9 mouse cellular contexts compared by ENCODE assay signal in the genomic region with DNA sequence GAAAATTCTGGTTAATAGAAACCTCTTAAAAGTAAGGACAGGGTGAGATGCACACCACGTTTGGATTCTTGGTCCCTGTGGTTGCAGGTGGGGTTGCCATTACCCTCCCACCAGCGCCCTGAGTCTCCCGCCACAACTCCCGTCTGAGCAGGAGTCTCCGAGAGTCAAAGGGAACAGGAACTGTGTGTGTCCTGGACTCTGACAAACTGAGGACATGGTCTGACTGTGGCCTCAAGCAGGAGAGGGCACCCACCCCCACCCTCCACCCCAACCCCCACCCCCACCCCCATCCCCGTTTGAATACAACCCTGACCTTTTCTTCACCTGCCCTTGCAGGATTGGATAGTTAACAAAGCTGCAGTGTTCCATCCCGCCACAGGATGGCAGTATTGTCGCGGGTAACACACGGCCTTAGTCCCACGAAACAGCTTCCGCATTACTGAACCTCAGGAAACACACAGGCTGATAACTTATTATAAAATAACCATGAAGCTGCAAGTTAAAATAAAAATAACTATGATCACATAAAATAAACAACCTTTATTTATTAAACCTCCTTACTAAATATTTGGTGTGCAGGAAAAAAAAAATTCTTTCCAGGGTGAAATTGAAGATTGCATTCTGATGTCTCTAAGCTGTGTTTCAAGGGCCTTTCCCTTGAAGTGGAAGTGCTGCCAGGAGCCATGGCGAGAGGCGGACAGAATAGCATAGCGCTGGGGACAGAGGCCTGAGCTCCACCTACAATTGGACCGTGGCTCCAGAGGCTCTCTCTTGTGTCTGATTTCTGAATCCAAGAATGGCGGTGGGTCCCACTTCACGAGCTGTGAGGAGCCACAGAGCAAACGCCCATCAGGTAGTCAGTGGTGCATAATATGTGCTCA.
DNase-seq lines count a peak whose midpoint lies in the region; ATAC-seq lines count a peak whose summit lies in the region.
"Had no signal": no experiment of that assay in that cellular context is flagged by ENCODE, and none has a peak within 500 bp of the region (broad histone marks: within the 10 kb centered on the region; RNA-seq: fewer than 3 reads in every experiment).

No protein-coding gene starts in this region.

- H3K4me1 ChIP-seq in embryonic facial prominence, embryonic 14.5 days (ENCODE audit: control insufficient read depth, insufficient read depth, low read length): no peaks in the 10 kb centered on the region
- H3K4me1 ChIP-seq in heart, embryonic 11.5 days (ENCODE audit: control insufficient read depth, insufficient read depth, low read length): 0 out of 2 replicates have a peak, but pooled peaks cover 3% of the 10 kb centered on the region
- H3K4me1 ChIP-seq in kidney, embryonic 16.5 days (ENCODE audit: insufficient read depth, low read length): peaks cover 21% of the 10 kb centered on the region
- H3K4me1 ChIP-seq in liver, embryonic 13.5 days (replicated peaks): peaks cover 54% of the 10 kb centered on the region
- 0 out of 2 replicates have a peak, but pooled peaks cover 3% of the 10 kb centered on the region for H3K4me1 ChIP-seq in stomach, embryonic 14.5 days (ENCODE audit: control insufficient read depth, insufficient read depth, low read length)
- H3K4me1 ChIP-seq: embryonic facial prominence, embryonic 15.5 days had no signal

- H3K4me3 ChIP-seq in embryonic facial prominence, embryonic 14.5 days (ENCODE audit: low read depth, low read length): no peak overlapping the region
- no peak overlapping the region for H3K4me3 ChIP-seq in heart, embryonic 11.5 days (ENCODE audit: low read depth, low read length)
- no peak overlapping the region for H3K4me3 ChIP-seq in kidney, embryonic 16.5 days (ENCODE audit: low read length)
- H3K4me3 ChIP-seq in liver, embryonic 13.5 days (replicated peaks): no peak overlapping the region
- H3K4me3 ChIP-seq in stomach, embryonic 14.5 days (ENCODE audit: low read depth, low read length): no peak overlapping the region
- H3K4me3 ChIP-seq: embryonic facial prominence, embryonic 15.5 days had no signal

- no peak overlapping the region for H3K9ac ChIP-seq in embryonic facial prominence, embryonic 14.5 days (ENCODE audit: low read depth, low read length)
- H3K9ac ChIP-seq in heart, embryonic 11.5 days (ENCODE audit: low read depth, low read length): no peak overlapping the region
- 0 out of 2 replicates have a peak overlapping the region, but pooled peaks have one; percentile 38 for H3K9ac ChIP-seq in kidney, embryonic 16.5 days (replicated peaks; ENCODE audit: low read length)
- peak overlapping the region; percentile 49 for H3K9ac ChIP-seq in liver, embryonic 13.5 days
- H3K9ac ChIP-seq in stomach, embryonic 14.5 days (replicated peaks; ENCODE audit: low read depth, low read length): no peak overlapping the region
- H3K9ac ChIP-seq: embryonic facial prominence, embryonic 15.5 days had no signal

- WGBS in embryonic facial prominence, embryonic 14.5 days: 23% methylated on average over 19 of the region's 19 CpGs
- 22% methylated on average over 19 of the region's 19 CpGs for WGBS in heart, embryonic 11.5 days (ENCODE audit: insufficient replicate concordance)
- 22% methylated on average over 19 of the region's 19 CpGs for WGBS in kidney, embryonic 16.5 days
- WGBS in liver, embryonic 13.5 days (ENCODE audit: insufficient replicate concordance): 23% methylated on average over 19 of the region's 19 CpGs
- 20% methylated on average over 19 of the region's 19 CpGs for WGBS in stomach, embryonic 14.5 days

- no peaks in the 10 kb centered on the region for H3K27me3 ChIP-seq in embryonic facial prominence, embryonic 14.5 days (replicated peaks; ENCODE audit: control insufficient read depth, insufficient read depth, low read length)
- no peaks in the 10 kb centered on the region for H3K27me3 ChIP-seq in heart, embryonic 11.5 days (ENCODE audit: control insufficient read depth, insufficient read depth, low read length)
- no peaks in the 10 kb centered on the region for H3K27me3 ChIP-seq in kidney, embryonic 16.5 days (ENCODE audit: insufficient read depth, low read length)
- peaks cover 13% of the 10 kb centered on the region for H3K27me3 ChIP-seq in liver, embryonic 13.5 days
- H3K27me3 ChIP-seq in stomach, embryonic 14.5 days (ENCODE audit: control insufficient read depth, insufficient read depth, low read length): no peaks in the 10 kb centered on the region
- H3K27me3 ChIP-seq: embryonic facial prominence, embryonic 15.5 days had no signal

- ATAC-seq in embryonic facial prominence, embryonic 14.5 days (ENCODE audit: low read depth): peak; percentile 71
- ATAC-seq in heart, embryonic 11.5 days (replicated peaks; ENCODE audit: insufficient number of reproducible peaks, low FRiP score, low TSS enrichment): peak; percentile 68; the same call in 1 of the 2 replicates
- ATAC-seq in kidney, embryonic 16.5 days (ENCODE audit: low FRiP score, low TSS enrichment): peak; percentile 57; the same call in 1 of the 2 replicates
- ATAC-seq in liver, embryonic 13.5 days (ENCODE audit: low read depth): peak; percentile 52
- 0 out of 2 replicates have a peak, but pooled peaks have one; percentile 47 for ATAC-seq in stomach, embryonic 14.5 days (ENCODE audit: insufficient number of reproducible peaks, insufficient read depth, low FRiP score, low read depth)

- peak; percentile 85 to 86 for DNase-seq in B cell, adult 2 months
- DNase-seq in adrenal gland, postnatal 14 days: peak; percentile 77
- DNase-seq in embryonic facial prominence, embryonic 14.5 days (ENCODE audit: low spot score): peak; percentile 68
- peak; percentile 58 for DNase-seq in liver, embryonic 13.5 days
- DNase-seq in naive thymus-derived CD4-positive, alpha-beta T cell, adult 2 months (ENCODE audit: low read depth): peak; percentile 81

- H3K4me2 ChIP-seq in embryonic facial prominence, embryonic 14.5 days (ENCODE audit: low read depth, low read length): no peak overlapping the region
- no peak overlapping the region for H3K4me2 ChIP-seq in heart, embryonic 11.5 days
- H3K4me2 ChIP-seq in kidney, embryonic 16.5 days (replicated peaks; ENCODE audit: low read depth, low read length): no peak overlapping the region
- peak overlapping the region; percentile 10; the same call in 1 of the 2 replicates for H3K4me2 ChIP-seq in liver, embryonic 13.5 days
- no peak overlapping the region for H3K4me2 ChIP-seq in stomach, embryonic 14.5 days (replicated peaks; ENCODE audit: low read depth, low read length)
- H3K4me2 ChIP-seq: embryonic facial prominence, embryonic 15.5 days had no signal

- H3K27ac ChIP-seq in embryonic facial prominence, embryonic 14.5 days (replicated peaks; ENCODE audit: low read depth, low read length): no peak overlapping the region
- peak overlapping the region; percentile 59; the same call in 1 of the 2 replicates for H3K27ac ChIP-seq in heart, embryonic 11.5 days (ENCODE audit: low read depth, low read length)
- H3K27ac ChIP-seq in kidney, embryonic 16.5 days (ENCODE audit: low read length): peak overlapping the region; percentile 88
- H3K27ac ChIP-seq in liver, embryonic 13.5 days: peak overlapping the region; percentile 88
- peak overlapping the region; percentile 63; the same call in 1 of the 2 replicates for H3K27ac ChIP-seq in stomach, embryonic 14.5 days (ENCODE audit: low read length)
- H3K27ac ChIP-seq: embryonic facial prominence, embryonic 15.5 days had no signal

- no peaks in the 10 kb centered on the region for H3K36me3 ChIP-seq in embryonic facial prominence, embryonic 14.5 days (ENCODE audit: control insufficient read depth, insufficient read depth, low read length)
- H3K36me3 ChIP-seq in heart, embryonic 11.5 days (ENCODE audit: control insufficient read depth, insufficient read depth, low read length): no peaks in the 10 kb centered on the region
- H3K36me3 ChIP-seq in kidney, embryonic 16.5 days (ENCODE audit: insufficient read depth, low read length): no peaks in the 10 kb centered on the region
- H3K36me3 ChIP-seq in liver, embryonic 13.5 days: no peaks in the 10 kb centered on the region
- no peaks in the 10 kb centered on the region for H3K36me3 ChIP-seq in stomach, embryonic 14.5 days (ENCODE audit: control insufficient read depth, insufficient read depth, low read length)
- H3K36me3 ChIP-seq: embryonic facial prominence, embryonic 15.5 days had no signal

- no peaks in the 10 kb centered on the region for H3K9me3 ChIP-seq in embryonic facial prominence, embryonic 14.5 days (ENCODE audit: control insufficient read depth, low read length)
- 0 out of 2 replicates have a peak, but pooled peaks cover 2% of the 10 kb centered on the region for H3K9me3 ChIP-seq in heart, embryonic 11.5 days (replicated peaks; ENCODE audit: control insufficient read depth, low read length)
- H3K9me3 ChIP-seq in kidney, embryonic 16.5 days (ENCODE audit: low read length): no peaks in the 10 kb centered on the region
- no peaks in the 10 kb centered on the region for H3K9me3 ChIP-seq in liver, embryonic 13.5 days (replicated peaks)
- no peaks in the 10 kb centered on the region; the same call in 1 of the 2 replicates for H3K9me3 ChIP-seq in stomach, embryonic 14.5 days (ENCODE audit: control insufficient read depth, low read depth, low read length)
- H3K9me3 ChIP-seq: embryonic facial prominence, embryonic 15.5 days had no signal

Comparison
In these comparisons a context has a peak if more than half of its experiments do, and no peak if none do; other contexts are left out.
1. H3K9ac ChIP-seq: peak in kidney, embryonic 16.5 days (single experiment) and liver, embryonic 13.5 days (single experiment); none in embryonic facial prominence, embryonic 14.5 days (single experiment), heart, embryonic 11.5 days (single experiment) and stomach, embryonic 14.5 days (single experiment).
2. Peak in every context shown above with its lines, with median percentiles within 50 percentile points of each other: DNase-seq and ATAC-seq.